Mouse (Mus musculus) forebrain, embryonic 14.5 days (tissue): ENCODE measurements around the gene Slc29a1. TPM values are rescaled to one million over a fixed set of nuclear protein-coding genes. Genes with fewer than 3 reads are reported as not detected.

Experiments used
- ATAC-seq: fragments of 200-750 bp; cut with Nextera tagmentation; 2 replicates; pipeline ENCODE4 v1.8.0; 2017; ENCODE audit warnings: mild to moderate bottlenecking, moderate library complexity
- DNase-seq: peaks from one replicate; pipeline ENCODE4 v3.0.0-alpha.2; 2015; ENCODE audit warnings: low spot score
- H3K27ac ChIP-seq: fragments of 300-500 bp; sonication (generic); 2 replicates; pipeline ENCODE4 v1.5.1; 2014; ENCODE audit warnings: low read depth, mild to moderate bottlenecking, control low read depth, low read length, moderate library complexity
- H3K27me3 ChIP-seq: fragments of 300-500 bp; sonication (generic); replicated peaks from 2 replicates; pipeline ENCODE4 v1.6.1; 2014; ENCODE audit warnings: low read length, control low read depth, mixed read lengths; ENCODE audit not compliant: control insufficient read depth, insufficient read depth
- H3K36me3 ChIP-seq: fragments of 300-500 bp; sonication (generic); 2 replicates; pipeline ENCODE4 v1.6.1; 2014; ENCODE audit warnings: low read length, control low read depth; ENCODE audit not compliant: control insufficient read depth, insufficient read depth
- H3K4me1 ChIP-seq: fragments of 300-500 bp; sonication (generic); 2 replicates; pipeline ENCODE4 v1.6.1; 2014; ENCODE audit warnings: antibody characterized with exemption, low read length, control low read depth; ENCODE audit not compliant: control insufficient read depth, insufficient read depth
- H3K4me2 ChIP-seq: fragments of 300-500 bp; sonication (generic); 2 replicates; pipeline ENCODE4 v1.6.1; 2014; ENCODE audit warnings: mild to moderate bottlenecking, control low read depth, low read length
- H3K4me3 ChIP-seq: fragments of 300-500 bp; sonication (generic); 2 replicates; pipeline ENCODE4 v1.5.1; 2014; ENCODE audit warnings: low read depth, low read length, control low read depth
- H3K9ac ChIP-seq: fragments of 300-500 bp; sonication (generic); 2 replicates; pipeline ENCODE4 v1.6.1; 2014; ENCODE audit warnings: mild to moderate bottlenecking, low read length, control low read depth, moderate library complexity
- H3K9me3 ChIP-seq: fragments of 300-500 bp; sonication (generic); replicated peaks from 2 replicates; pipeline ENCODE4 v1.6.1; 2016; ENCODE audit warnings: low read length, control low read depth, mixed read lengths; ENCODE audit not compliant: control insufficient read depth
- WGBS: fragments of 180-500 bp; shearing (Covaris S2); extraction: QIAGEN DNeasy Blood & Tissue Kit; methylation state at CpG from one replicate; pipeline ENCODE4 v1.1.7; 2014; 5-methylcytosine and 5-hydroxymethylcytosine counted together
- polyA plus RNA-seq: library from polyadenylated mRNA; unstranded; fragments of >200 nt; fragmentation: Nextera tagmentation; extraction: Ambion mirVana; gene quantifications from 2 replicates; pipeline ENCODE4 v1.2.1, GENCODE M21; 2014

Slc29a1 gene
- polyA plus RNA-seq, 1 experiment from 2014 or later, result 53.0 TPM

DNA sequence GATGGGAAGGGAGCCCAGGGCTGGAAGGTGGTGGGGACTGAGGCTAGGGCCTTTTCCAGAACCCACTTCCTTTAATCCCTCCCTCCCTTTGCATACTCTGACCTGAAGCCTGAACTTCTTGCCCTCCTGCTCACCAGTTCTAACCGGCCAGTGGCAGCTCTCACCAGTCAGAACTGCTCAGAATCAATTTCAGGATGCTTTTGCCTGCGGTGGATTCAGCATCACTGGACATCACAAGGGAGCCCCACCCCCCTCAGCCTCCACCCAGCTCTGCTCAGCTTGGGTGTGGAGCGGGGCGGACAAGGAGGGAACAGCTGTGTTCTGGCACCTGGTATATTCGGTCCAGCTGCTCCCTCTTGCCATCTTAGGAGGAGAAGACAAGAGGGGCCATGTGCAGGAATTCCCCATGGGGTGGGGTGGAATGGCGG, 2.5 kb upstream of the Slc29a1 start, which contains the start of gene Mymx:
Gene Mymx, minus strand, starts transcription at position 226 of the 428 bp plus-strand sequence.
- ATAC-seq (no peak), DNase-seq (no peak)
- H3K27ac ChIP-seq, result no peak within 1 kb of the TSS
- H3K9ac ChIP-seq, result no peak within 1 kb of the TSS
- H3K27me3 ChIP-seq, result peaks cover 25% of the 10 kb centered on the region
- H3K4me2 ChIP-seq, result no peak within 1 kb of the TSS
- 39% methylated on average over 6 of the region's 6 CpGs for WGBS
- H3K4me3 ChIP-seq, result no peak within 1 kb of the TSS
- H3K36me3 ChIP-seq, result no peaks in the 10 kb centered on the region
- peaks cover 6% of the 10 kb centered on the region; the same call in 1 of the 2 replicates for H3K4me1 ChIP-seq
- H3K9me3 ChIP-seq, result no peaks in the 10 kb centered on the region

DNA sequence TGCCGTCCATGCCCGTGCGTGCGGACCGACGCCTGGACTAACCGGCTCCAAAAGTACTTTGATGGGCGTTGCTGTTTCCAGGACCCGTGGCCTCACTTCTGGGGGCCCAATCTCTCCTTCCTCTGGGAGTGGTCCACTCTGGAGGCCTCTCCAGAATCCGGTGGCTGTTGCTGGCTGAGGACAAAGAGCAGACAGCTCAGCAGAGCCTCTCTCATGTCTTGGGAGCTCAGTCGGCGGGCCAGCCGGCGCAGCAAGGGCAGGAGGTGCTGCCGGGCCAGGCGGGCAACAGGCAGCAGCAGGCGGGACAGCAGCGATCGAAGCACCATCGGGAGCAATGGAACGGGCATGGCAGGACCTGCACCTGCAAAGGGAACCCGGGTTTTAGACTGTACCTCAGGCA, 1.9 kb upstream of the Slc29a1 start:
- WGBS, result 14% methylated on average over 22 of the region's 22 CpGs
- ATAC-seq (no peak), DNase-seq (no peak)
- Histone ChIP-seq H3K4me1 (peaks cover 11% of the 10 kb centered on the region; the same call in 1 of the 2 replicates), H3K4me2 (no peak overlapping the region), H3K9ac (no peak overlapping the region), H3K36me3 (no peaks in the 10 kb centered on the region), H3K27ac (no peak overlapping the region), H3K27me3 (peaks cover 25% of the 10 kb centered on the region), H3K4me3 (no peak overlapping the region), H3K9me3 (no peaks in the 10 kb centered on the region)

DNA sequence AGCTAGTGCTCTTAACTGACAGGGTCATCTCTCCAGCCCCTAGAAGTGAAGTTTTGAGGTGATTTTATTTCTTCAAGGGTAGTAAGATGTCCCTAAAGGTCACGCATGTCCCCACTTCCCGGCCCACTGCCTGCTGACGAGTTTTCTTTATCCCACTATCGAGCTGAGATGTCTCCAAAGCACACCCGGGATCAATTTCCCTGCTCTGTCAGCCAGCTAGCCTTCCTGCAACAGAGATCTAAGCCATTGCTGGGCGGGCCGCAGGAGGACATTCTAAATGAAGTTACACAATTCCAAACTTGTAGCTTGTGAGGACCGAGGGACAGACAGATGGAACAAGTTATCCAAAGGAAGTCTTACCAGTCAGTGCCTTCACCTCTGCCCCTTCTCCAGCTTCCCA, 861 bp upstream of the Slc29a1 start:
- DNase-seq, result no peak
- no peaks in the 10 kb centered on the region for H3K9me3 ChIP-seq
- 55% methylated on average over 8 of the region's 8 CpGs for WGBS

DNA sequence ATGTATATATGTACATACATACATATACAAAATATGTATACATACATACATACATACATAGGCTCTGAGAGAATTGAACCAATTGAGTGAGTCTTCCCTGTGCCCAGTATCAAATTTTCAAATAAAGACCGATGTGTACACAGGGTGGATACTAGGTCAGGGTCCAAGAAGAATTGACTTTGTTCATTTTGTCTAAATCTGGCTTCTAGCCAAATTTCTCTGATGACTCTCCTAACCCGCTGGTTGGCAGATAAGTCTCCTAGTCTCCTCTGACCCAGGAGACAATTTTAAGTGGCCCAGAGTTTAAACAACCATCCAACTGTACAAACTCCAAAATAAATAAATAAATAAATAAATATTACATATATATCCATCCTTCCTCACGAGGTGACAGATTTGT, 515 bp downstream of the Slc29a1 start:
- DNase-seq (no peak), ATAC-seq (no peak)
- Histone ChIP-seq H3K27me3 (peaks cover 30% of the 10 kb centered on the region), H3K36me3 (no peaks in the 10 kb centered on the region), H3K27ac (no peak overlapping the region), H3K9ac (no peak overlapping the region), H3K9me3 (no peaks in the 10 kb centered on the region), H3K4me2 (peak overlapping the region; percentile 55; the same call in 1 of the 2 replicates), H3K4me3 (no peak overlapping the region), H3K4me1 (peaks cover 19% of the 10 kb centered on the region; the same call in 1 of the 2 replicates)
- 42% methylated on average over 3 of the region's 3 CpGs for WGBS

More for the DNA sequence above, 861 bp upstream of the Slc29a1 start:
- H3K9ac ChIP-seq, result no peak overlapping the region
- H3K4me2 ChIP-seq, result no peak overlapping the region
- peaks cover 25% of the 10 kb centered on the region for H3K27me3 ChIP-seq
- ATAC-seq, result no peak
- no peak overlapping the region for H3K4me3 ChIP-seq
- no peaks in the 10 kb centered on the region for H3K36me3 ChIP-seq
- peaks cover 11% of the 10 kb centered on the region; the same call in 1 of the 2 replicates for H3K4me1 ChIP-seq
- H3K27ac ChIP-seq, result no peak overlapping the region

DNA sequence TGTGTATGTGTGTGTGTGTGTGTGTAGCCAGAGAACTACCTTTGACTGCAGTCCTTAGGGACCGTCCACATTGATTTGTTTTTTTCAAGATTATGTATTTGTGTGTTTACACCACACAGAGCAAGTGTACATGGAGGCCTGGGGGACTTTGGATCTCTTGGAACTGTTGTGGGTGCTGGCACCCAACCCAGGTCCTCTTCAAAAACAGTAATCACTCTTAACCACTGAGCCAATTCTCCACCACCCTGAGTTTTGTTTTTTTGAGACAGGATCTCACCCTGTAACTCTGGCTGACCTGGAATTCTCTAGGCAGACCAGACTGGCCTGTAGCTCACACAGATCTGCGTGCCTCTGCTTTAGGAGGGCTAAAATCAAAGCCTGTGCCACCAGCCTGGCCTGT, 1.0 kb downstream of the Slc29a1 start:
- Histone ChIP-seq H3K9me3 (no peaks in the 10 kb centered on the region), H3K9ac (no peak overlapping the region), H3K27ac (no peak overlapping the region), H3K36me3 (no peaks in the 10 kb centered on the region), H3K4me3 (no peak overlapping the region), H3K4me1 (peaks cover 19% of the 10 kb centered on the region; the same call in 1 of the 2 replicates), H3K27me3 (peaks cover 30% of the 10 kb centered on the region), H3K4me2 (no peak overlapping the region)
- DNase-seq (no peak), ATAC-seq (no peak)
- 91% methylated on average over 2 of the region's 2 CpGs for WGBS

DNA sequence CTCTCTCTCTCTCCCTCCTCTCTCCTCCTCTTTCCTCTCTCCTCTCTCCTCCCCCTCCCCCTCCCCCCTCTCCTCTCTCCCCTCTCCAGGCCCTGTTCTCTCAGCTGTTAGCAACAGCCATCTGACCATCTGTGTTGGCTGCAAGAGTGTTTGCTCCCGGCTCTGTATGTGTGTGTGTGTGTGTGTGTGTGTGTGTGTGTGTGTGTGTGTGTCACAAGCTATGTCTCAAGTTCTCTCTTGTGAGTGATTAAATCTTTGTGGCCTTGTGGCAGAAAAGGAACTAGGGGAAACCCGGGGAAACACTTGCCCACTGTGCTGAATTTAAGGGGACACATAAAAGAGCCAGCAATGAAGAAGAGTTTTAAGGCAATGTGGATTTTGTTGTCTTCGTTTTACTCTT, 1.6 kb downstream of the Slc29a1 start:
- peaks cover 19% of the 10 kb centered on the region; the same call in 1 of the 2 replicates for H3K4me1 ChIP-seq
- H3K27me3 ChIP-seq, result peaks cover 30% of the 10 kb centered on the region
- peak; percentile 75 for DNase-seq
- H3K9ac ChIP-seq, result no peak overlapping the region
- no peak overlapping the region for H3K4me3 ChIP-seq
- WGBS, result 35% methylated on average over 3 of the region's 3 CpGs
- no peaks in the 10 kb centered on the region for H3K9me3 ChIP-seq
- no peak for ATAC-seq
- H3K36me3 ChIP-seq, result no peaks in the 10 kb centered on the region
- no peak overlapping the region for H3K27ac ChIP-seq
- no peak overlapping the region for H3K4me2 ChIP-seq

DNA sequence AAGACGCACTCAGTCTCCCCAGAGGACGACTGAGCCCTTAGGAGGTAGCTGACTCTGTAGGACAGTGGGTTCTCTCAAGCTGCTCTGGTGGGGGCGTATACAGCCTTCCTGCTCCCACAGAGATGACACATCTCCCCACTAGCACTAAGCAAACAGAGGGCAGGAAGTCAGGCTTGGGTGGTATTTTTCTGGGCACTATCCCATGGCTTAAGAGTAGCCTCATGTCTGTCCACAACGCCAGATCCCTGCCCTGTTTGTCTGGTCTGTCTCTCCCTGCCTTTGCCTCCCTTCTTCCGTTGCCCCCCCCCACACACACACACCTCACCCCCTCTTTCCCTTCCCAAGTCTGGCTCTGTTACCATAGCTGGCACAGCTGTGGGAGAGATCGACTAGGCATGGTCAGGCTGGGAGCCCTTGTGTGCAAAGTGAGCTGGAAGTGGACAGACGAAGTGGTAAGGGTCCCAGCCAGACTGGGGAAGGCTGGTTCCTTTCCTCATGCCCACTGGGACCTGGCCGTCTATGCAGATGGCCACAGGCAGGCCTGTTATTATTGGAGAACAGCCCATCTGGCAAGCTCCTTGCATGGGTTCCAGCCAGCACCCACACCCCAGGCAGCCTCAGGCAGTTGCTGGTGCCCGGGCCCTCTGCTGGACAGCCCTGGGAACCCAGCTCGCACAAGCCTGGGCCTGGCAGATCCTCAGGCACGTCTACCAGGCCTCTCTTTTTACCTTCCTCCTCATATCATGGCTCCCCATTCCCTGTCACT, 2.6 kb downstream of the Slc29a1 start:
- H3K4me1 ChIP-seq, result peaks cover 19% of the 10 kb centered on the region; the same call in 1 of the 2 replicates
- H3K27me3 ChIP-seq, result peaks cover 27% of the 10 kb centered on the region
- no peak overlapping the region for H3K4me3 ChIP-seq

DNA sequence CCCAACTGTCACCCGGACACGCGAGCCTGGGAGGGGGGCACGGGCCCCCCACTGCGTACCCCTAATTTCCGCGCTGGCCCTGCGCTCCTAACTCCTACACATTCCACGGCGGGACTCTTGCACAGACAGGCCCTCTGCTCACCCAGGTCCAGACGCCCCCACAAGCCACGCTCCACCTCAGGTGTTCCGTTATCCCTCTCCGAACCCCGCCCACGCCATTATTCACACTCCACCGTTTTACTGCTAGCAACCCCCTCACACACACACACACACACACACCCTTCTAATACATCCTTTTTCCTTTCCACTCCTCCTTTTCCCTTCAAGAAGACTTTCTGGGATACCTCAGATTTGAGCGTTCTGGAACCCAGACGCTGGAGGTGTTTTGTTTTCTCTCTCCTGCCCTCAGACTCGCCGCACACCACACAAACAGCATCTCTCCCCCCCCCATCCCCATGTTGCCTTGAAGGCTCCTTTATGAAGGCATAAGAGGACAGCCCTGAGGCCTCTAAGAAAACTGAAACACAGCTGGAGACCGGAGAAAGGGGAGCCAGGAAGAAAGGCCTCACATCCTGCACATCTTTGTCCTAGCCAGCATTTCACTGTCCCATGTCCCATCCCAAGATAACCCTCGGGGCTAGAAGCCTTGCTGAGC, 3.5 kb downstream of the Slc29a1 start:
- ATAC-seq, result peak; percentile 19
- Histone ChIP-seq H3K36me3 (no peaks in the 10 kb centered on the region), H3K4me1 (peaks cover 19% of the 10 kb centered on the region; the same call in 1 of the 2 replicates), H3K9me3 (no peaks in the 10 kb centered on the region), H3K4me3 (peak overlapping the region; percentile 34), H3K4me2 (peak overlapping the region; percentile 63), H3K27me3 (peaks cover 18% of the 10 kb centered on the region), H3K27ac (peak overlapping the region; percentile 78; the same call in 1 of the 2 replicates), H3K9ac (peak overlapping the region; percentile 58)
- no peak for DNase-seq
- 3% methylated on average over 23 of the region's 23 CpGs for WGBS

More for the DNA sequence above, 2.6 kb downstream of the Slc29a1 start:
- peak overlapping the region; percentile 78 for H3K27ac ChIP-seq
- ATAC-seq (peak; percentile 69), DNase-seq (peak; percentile 72)
- H3K36me3 ChIP-seq, result no peaks in the 10 kb centered on the region
- H3K9ac ChIP-seq, result no peak overlapping the region
- H3K4me2 ChIP-seq, result no peak overlapping the region
- 25% methylated on average over 11 of the region's 11 CpGs for WGBS
- H3K9me3 ChIP-seq, result no peaks in the 10 kb centered on the region
